Mouse (Mus musculus): ENCODE results near the gene Fam104a.

GRCm38 (mm10) chr11:113611664-113612611 lies 72.0 kb downstream of the Fam104a start:
- no peak for TF ChIP-seq EP300 (IDR thresholded peaks at IDR 0.05; ENCODE audit: low read depth)
- TF ChIP-seq CTCF (IDR thresholded peaks at IDR 0.05; ENCODE audit: low read depth), result peak; percentile 63

Measured in heart, postnatal 0 days (tissue).